Mouse (Mus musculus) forebrain, embryonic 16.5 days (tissue): ENCODE data around the gene Hspa1l. TPM values are rescaled to one million over a fixed set of nuclear protein-coding genes. Genes with fewer than 3 reads are reported as not detected.
A peak's percentile ranks its signal among the peaks of the same experiment; 100 is the strongest.
"Not testable (repeated sequence)": the region's sequence is repeated elsewhere in the genome, so short reads cannot be mapped to it uniquely, and the experiment has no call there.

Source experiments
- ATAC-seq: fragments of 200-750 bp; cut with Nextera tagmentation; 2 replicates; pipeline ENCODE4 v1.8.0; 2017; ENCODE audit warnings: mild to moderate bottlenecking, moderate library complexity
- H3K27ac ChIP-seq: fragments of 300-500 bp; sonication (generic); 2 replicates; pipeline ENCODE4 v1.5.1; 2014; ENCODE audit warnings: low read length, control low read depth
- H3K27me3 ChIP-seq: fragments of 300-500 bp; sonication (generic); replicated peaks from 2 replicates; pipeline ENCODE4 v1.6.1; 2014; ENCODE audit warnings: low read length; ENCODE audit not compliant: control insufficient read depth, insufficient read depth
- H3K36me3 ChIP-seq: fragments of 300-500 bp; sonication (generic); 2 replicates; pipeline ENCODE4 v1.6.1; 2014; ENCODE audit not compliant: control insufficient read depth, insufficient read depth
- H3K4me1 ChIP-seq: fragments of 300-500 bp; sonication (generic); replicated peaks from 2 replicates; pipeline ENCODE4 v1.6.1; 2014; ENCODE audit warnings: low read length; ENCODE audit not compliant: control insufficient read depth, insufficient read depth
- H3K4me2 ChIP-seq: fragments of 300-500 bp; sonication (generic); 2 replicates; pipeline ENCODE4 v1.6.1; 2014; ENCODE audit warnings: mild to moderate bottlenecking, low read length, control low read depth
- H3K4me3 ChIP-seq: fragments of 300-500 bp; sonication (generic); replicated peaks from 2 replicates; pipeline ENCODE4 v1.5.1; 2014; ENCODE audit warnings: mild to moderate bottlenecking, low read length, control low read depth
- H3K9ac ChIP-seq: fragments of 300-500 bp; sonication (generic); replicated peaks from 2 replicates; pipeline ENCODE4 v1.6.1; 2014; ENCODE audit warnings: low read depth, low read length, control low read depth
- H3K9me3 ChIP-seq: fragments of 300-500 bp; sonication (generic); 2 replicates; pipeline ENCODE4 v1.6.1; 2016; ENCODE audit warnings: low read length; ENCODE audit not compliant: control insufficient read depth
- WGBS: fragments of 180-500 bp; shearing (Covaris S2); extraction: QIAGEN DNeasy Blood & Tissue Kit; methylation state at CpG from one replicate; pipeline ENCODE4 v1.1.7; 2014; 5-methylcytosine and 5-hydroxymethylcytosine counted together
- polyA plus RNA-seq: library from polyadenylated mRNA; unstranded; fragments of >200 nt; fragmentation: Nextera tagmentation; extraction: Ambion mirVana; gene quantifications from 2 replicates; pipeline ENCODE4 v1.2.1, GENCODE M21; 2015

Hspa1l gene
- polyA plus RNA-seq, 1 experiment from 2014 or later: 1.7 TPM

DNA sequence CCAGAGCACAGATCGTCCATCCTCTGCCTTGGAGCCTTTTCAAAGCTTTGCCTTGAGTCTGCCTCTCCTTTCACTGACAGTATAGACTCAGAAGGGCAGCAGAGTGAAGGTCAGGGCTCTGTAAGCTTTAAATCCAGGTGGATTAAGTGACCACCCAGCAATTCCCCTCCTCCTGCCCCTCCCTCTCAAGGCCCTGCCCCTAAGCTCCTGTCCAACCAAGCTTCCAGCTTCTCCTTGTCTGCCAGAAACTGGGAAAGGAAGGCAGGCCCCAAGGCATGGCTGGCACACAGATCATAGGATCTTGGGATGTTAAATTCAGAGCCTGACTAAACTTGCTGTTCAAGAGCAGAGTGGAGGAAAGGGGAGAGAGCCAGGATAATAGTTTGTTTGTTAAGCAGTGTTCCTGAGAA is 7.9 kb upstream of the Hspa1l start:
- Histone ChIP-seq H3K4me3 (no peak overlapping the region), H3K9ac (no peak overlapping the region), H3K4me2 (no peak overlapping the region), H3K4me1 (peaks cover 3% of the 10 kb centered on the region), H3K27me3 (peaks cover 23% of the 10 kb centered on the region), H3K27ac (no peak overlapping the region), H3K9me3 (no peaks in the 10 kb centered on the region), H3K36me3 (no peaks in the 10 kb centered on the region)
- WGBS: 6% methylated on average over 1 of the region's 1 CpGs
- no peak for ATAC-seq

DNA sequence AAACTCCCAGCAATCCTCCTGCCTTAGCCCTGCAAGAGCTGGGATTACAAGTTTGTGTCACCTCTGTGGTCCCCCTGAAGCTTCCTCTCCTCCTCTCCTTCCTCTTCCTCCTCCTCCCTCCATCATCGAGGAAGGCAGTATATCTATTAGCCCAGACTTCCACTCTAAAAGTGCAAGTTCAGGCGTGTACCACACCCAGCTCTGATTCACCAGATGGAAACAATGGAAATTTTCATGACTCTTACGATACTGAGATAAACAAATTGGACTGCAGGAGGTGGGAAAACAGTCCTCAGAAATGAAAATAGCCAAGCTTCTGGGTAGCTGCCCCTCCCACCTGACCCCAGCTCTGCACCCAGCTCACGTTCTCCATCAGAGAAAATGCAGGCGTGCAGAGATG is 6.9 kb upstream of the Hspa1l start:
- Histone ChIP-seq H3K4me2 (no peak overlapping the region), H3K36me3 (no peaks in the 10 kb centered on the region), H3K9me3 (no peaks in the 10 kb centered on the region), H3K9ac (no peak overlapping the region), H3K4me3 (no peak overlapping the region), H3K27me3 (peaks cover 20% of the 10 kb centered on the region), H3K4me1 (no peaks in the 10 kb centered on the region), H3K27ac (no peak overlapping the region)
- WGBS: 83% methylated on average over 5 of the region's 5 CpGs
- ATAC-seq: no peak

DNA sequence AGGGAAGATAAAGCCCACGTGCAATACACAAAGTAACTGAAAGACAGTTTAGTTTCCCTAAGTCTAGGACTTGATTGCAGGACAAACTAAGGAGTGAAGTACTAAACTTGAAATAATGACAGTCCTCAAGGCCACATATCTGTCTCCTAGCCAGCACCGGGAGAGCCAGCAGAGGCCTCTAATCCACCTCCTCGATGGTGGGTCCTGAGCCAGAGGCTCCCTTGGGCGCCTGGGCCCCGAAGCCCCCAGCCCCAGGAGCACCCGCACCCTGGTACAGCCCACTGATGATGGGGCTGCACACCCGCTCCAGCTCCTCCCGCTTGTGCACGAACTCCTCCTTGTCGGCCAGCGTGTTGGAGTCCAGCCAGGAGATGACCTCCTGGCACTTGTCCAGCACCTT is 2.7 kb upstream of the Hspa1l start, which contains the start of gene Gm20481:
Gene Gm20481, plus strand, starts transcription at position 91 of the 400 bp plus-strand sequence.
- H3K4me1 ChIP-seq, H3K9ac ChIP-seq, H3K4me3 ChIP-seq, H3K9me3 ChIP-seq, H3K4me2 ChIP-seq, ATAC-seq, H3K27ac ChIP-seq, H3K36me3 ChIP-seq: not testable (repeated sequence)
- H3K27me3 ChIP-seq: peaks cover 18% of the 10 kb centered on the region
- 70% methylated on average over 6 of the region's 11 CpGs for WGBS

DNA sequence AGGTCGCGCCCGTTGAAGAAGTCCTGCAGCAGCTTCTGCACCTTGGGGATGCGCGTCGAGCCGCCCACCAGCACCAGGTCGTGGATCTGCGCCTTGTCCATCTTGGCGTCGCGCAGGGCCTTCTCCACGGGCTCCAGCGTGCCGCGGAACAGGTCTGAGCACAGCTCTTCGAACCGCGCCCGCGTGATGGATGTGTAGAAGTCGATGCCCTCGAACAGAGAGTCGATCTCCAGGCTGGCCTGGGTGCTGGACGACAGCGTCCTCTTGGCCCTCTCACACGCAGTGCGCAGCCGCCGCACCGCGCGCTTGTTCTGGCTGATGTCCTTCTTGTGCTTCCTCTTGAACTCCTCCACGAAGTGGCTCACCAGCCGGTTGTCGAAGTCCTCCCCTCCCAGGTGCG is 1.7 kb upstream of the Hspa1l start:
- not testable (repeated sequence) for H3K4me2 ChIP-seq, H3K9ac ChIP-seq, ATAC-seq, H3K36me3 ChIP-seq, H3K4me1 ChIP-seq, H3K4me3 ChIP-seq, H3K9me3 ChIP-seq, H3K27ac ChIP-seq
- H3K27me3 ChIP-seq: peaks cover 18% of the 10 kb centered on the region
- WGBS: 26% methylated on average over 17 of the region's 37 CpGs

DNA sequence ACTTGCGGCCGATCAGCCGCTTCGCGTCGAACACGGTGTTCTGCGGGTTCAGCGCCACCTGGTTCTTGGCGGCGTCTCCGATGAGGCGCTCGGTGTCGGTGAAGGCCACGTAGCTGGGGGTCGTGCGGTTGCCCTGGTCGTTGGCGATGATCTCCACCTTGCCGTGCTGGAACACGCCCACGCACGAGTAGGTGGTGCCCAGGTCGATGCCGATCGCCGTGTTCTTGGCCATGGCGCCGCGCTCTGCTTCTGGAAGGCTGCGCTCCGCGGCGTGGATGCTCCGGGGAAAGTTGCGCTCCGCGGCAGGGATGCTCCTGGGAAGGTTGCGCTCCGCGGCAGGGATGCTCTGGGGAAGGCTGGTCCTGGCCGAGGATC is 822 bp upstream of the Hspa1l start:
- peak; percentile 67 for ATAC-seq
- Histone ChIP-seq H3K4me3 (peak overlapping the region; percentile 44), H3K9ac (0 out of 2 replicates have a peak overlapping the region, but pooled peaks have one; percentile 25), H3K27me3 (peaks cover 18% of the 10 kb centered on the region), H3K4me2 (peak overlapping the region; percentile 64)
- H3K4me1 ChIP-seq, H3K36me3 ChIP-seq, H3K9me3 ChIP-seq, H3K27ac ChIP-seq: not testable (repeated sequence)
- WGBS: under 1% methylated on average over 17 of the region's 43 CpGs

DNA sequence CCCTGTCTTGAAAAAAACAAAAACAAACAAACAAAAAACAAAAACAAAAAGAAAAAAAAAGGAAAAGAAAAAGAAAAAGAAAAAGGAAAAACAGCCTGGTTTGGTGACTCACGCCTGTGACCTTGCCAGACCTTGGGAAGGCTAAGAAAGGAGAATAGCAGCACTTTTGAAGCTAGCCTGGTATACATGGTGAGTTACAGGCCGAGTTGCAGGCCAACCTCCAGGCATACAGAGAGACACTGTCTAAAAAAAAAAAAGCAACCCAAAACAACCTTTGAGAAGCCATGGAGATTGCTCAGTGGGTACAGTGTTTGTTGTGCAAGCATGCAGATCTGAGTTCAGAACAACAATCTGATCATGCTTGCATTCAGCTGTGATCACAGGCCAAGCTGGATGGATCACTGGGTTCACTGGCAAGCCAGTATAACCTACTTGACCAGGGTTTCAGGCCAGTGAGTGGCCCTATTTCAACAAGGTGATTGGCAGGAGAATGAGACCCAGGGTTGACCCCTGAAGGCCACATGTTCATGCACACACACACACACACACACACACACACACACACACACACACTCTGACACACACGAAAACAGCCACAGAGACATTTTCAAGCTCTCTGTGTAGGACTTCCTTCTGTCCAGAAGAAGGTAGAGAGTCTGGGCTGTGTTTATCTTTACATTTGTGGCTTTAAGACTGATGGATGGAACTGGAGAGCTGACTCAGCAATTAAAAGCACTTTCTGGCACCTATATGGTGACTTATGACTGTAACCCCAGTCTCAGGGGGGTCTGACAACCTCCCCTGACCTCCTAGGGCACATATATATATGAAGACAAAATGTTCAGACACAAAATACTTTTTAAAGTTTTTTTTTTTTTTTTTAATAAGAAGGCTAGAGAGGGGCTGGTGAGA is 3.3 kb downstream of the Hspa1l start:
- Histone ChIP-seq H3K4me1 (peaks cover 11% of the 10 kb centered on the region), H3K27ac (no peak overlapping the region), H3K9me3 (no peaks in the 10 kb centered on the region), H3K4me2 (no peak overlapping the region), H3K4me3 (no peak overlapping the region), H3K36me3 (no peaks in the 10 kb centered on the region), H3K27me3 (no peaks in the 10 kb centered on the region), H3K9ac (no peak overlapping the region)
- ATAC-seq: no peak
- WGBS: 73% methylated on average over 3 of the region's 3 CpGs

DNA sequence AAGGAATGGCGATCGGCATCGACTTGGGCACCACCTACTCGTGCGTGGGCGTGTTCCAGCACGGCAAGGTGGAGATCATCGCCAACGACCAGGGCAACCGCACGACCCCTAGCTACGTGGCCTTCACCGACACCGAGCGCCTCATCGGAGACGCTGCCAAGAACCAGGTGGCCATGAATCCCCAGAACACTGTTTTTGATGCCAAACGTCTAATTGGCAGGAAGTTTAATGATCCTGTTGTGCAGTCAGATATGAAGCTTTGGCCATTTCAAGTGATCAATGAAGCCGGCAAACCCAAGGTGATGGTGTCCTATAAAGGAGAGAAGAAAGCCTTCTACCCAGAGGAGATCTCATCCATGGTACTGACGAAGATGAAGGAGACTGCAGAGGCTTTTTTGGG is 4.5 kb downstream of the Hspa1l start:
- 95% methylated on average over 20 of the region's 20 CpGs for WGBS
- no peaks in the 10 kb centered on the region for H3K9me3 ChIP-seq
- ATAC-seq: no peak

DNA sequence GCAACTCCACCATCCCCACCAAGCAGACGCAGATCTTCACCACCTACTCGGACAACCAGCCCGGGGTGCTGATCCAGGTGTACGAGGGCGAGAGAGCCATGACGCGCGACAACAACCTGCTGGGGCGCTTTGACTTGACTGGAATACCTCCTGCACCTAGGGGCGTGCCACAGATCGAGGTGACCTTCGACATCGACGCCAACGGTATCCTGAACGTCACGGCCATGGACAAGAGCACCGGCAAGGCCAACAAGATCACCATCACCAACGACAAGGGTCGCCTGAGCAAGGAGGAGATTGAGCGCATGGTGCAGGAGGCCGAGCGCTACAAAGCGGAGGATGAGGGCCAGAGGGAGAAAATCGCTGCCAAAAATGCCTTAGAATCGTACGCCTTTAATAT is 5.7 kb downstream of the Hspa1l start:
- H3K36me3 ChIP-seq: no peaks in the 10 kb centered on the region
- WGBS: 92% methylated on average over 27 of the region's 27 CpGs
- H3K4me2 ChIP-seq: no peak overlapping the region
- H3K27ac ChIP-seq: no peak overlapping the region
- no peak for ATAC-seq
- no peak overlapping the region for H3K9ac ChIP-seq
- no peaks in the 10 kb centered on the region for H3K27me3 ChIP-seq
- peaks cover 17% of the 10 kb centered on the region for H3K4me1 ChIP-seq
- H3K4me3 ChIP-seq: no peak overlapping the region
- no peaks in the 10 kb centered on the region for H3K9me3 ChIP-seq

More for the DNA sequence above, 4.5 kb downstream of the Hspa1l start:
- no peak overlapping the region for H3K9ac ChIP-seq
- peaks cover 14% of the 10 kb centered on the region for H3K4me1 ChIP-seq
- no peak overlapping the region for H3K4me2 ChIP-seq
- no peaks in the 10 kb centered on the region for H3K27me3 ChIP-seq
- no peak overlapping the region for H3K4me3 ChIP-seq
- no peaks in the 10 kb centered on the region for H3K36me3 ChIP-seq
- no peak overlapping the region for H3K27ac ChIP-seq

DNA sequence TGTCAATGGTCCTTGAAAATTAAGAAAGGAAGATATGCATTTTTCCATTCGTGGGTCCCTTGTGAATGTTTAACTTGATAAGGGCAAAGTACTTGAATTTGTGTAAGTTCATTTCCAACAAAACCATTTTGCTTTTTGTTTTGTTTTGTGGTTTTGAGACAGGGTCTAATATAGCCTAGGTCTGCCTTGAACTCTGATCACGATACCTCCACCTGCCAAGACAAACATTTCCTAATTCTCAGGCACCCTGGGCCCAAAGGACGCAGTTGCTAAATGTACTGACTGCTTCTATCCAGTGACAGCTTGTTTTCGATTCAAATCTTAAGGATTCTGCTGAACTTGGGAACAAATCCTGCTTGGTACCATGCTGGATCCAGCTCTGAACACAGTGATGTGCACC is 7.1 kb downstream of the Hspa1l start:
- H3K9me3 ChIP-seq: no peaks in the 10 kb centered on the region
- WGBS: 94% methylated on average over 4 of the region's 4 CpGs
- H3K36me3 ChIP-seq: no peaks in the 10 kb centered on the region
- peaks cover 17% of the 10 kb centered on the region for H3K4me1 ChIP-seq
- no peak overlapping the region for H3K9ac ChIP-seq
- ATAC-seq: no peak
- H3K27ac ChIP-seq: no peak overlapping the region
- no peaks in the 10 kb centered on the region for H3K27me3 ChIP-seq
- H3K4me2 ChIP-seq: no peak overlapping the region
- H3K4me3 ChIP-seq: no peak overlapping the region
